Mouse (Mus musculus): ENCODE data around the gene Fkbp11. TPM values are rescaled to one million over a fixed set of nuclear protein-coding genes. Genes with fewer than 3 reads are reported as not detected.
A peak's percentile ranks its signal among the peaks of the same experiment; 100 is the strongest.

Gene Fkbp11
- total and polyA plus RNA-seq, 3 experiments: 118 to 160 TPM; not detected in 1

DNA sequence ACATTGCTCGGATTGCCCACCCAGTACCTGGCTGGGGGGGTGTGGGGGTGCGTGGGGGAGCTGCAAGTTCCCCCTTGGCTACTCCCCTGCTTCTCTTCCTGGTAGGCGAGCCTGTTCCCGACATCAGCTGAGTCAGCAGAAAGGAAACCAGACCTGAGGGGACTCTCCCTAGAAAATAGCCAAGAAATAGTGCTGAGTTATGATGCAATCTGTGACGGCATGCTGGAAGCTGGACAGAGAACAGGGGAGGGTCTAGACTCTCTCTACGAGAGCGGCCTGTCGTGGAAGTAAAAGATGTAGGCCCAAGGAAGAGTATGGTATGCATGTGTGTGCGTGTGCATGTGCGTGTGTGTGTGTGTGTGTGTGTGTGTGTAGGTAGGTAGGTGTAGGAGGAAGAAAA lies 44.8 kb downstream of the Fkbp11 start:
- Histone ChIP-seq H3K4me1 (ENCODE audit: control insufficient read depth in 1 of 2, insufficient read depth in 2 of 2, low read length in 2 of 2) (peaks cover 31 to 45% of the 10 kb centered on the region in 2 experiments), H3K79me2 (ENCODE audit: control insufficient read depth, insufficient read depth, low read length, poor library complexity) (no peaks in the 10 kb centered on the region), H3K4me3 (ENCODE audit: control insufficient read depth in 1 of 2, insufficient read depth in 1 of 2, low read depth in 2 of 2, low read length in 2 of 2) (peak overlapping the region in 1 of 2 experiments; percentile 6; a peak in 1 of 4 replicates), H3K27me3 (ENCODE audit: control insufficient read depth in 1 of 2, insufficient read depth in 2 of 2, low read length in 2 of 2) (no peaks in the 10 kb centered on the region), H3K27ac (ENCODE audit: control insufficient read depth, low read depth, low read length) (no peak overlapping the region; the same call in 1 of the 2 replicates), H3K9me3 (replicated peaks; ENCODE audit: insufficient read depth, low read length) (no peaks in the 10 kb centered on the region), H3K9ac (ENCODE audit: control insufficient read depth, low read depth, low read length, poor library complexity, severe bottlenecking) (no peak overlapping the region), H3K36me3 (ENCODE audit: control insufficient read depth in 1 of 2, insufficient read depth in 2 of 2, low read length in 2 of 2) (peaks cover 0 to 34% of the 10 kb centered on the region in 2 experiments; a peak in 2 of 4 replicates)
- no peak for DNase-seq (ENCODE audit: low read depth, low spot score)
- TF ChIP-seq ETS1 (IDR thresholded peaks at IDR 0.05; ENCODE audit: low read depth, low read length) (no peak), POLR2A (IDR thresholded peaks at IDR 0.05; ENCODE audit: control insufficient read depth in 1 of 2, insufficient read depth in 1 of 2, low read depth in 1 of 2, low read length in 2 of 2, poor library complexity in 1 of 2) (no peak), RAD21 (IDR thresholded peaks at IDR 0.05; ENCODE audit: low read depth, low read length) (no peak), MAFK (IDR thresholded peaks at IDR 0.05; ENCODE audit: borderline replicate concordance, low read depth, low read length) (peak; percentile 96)

DNA sequence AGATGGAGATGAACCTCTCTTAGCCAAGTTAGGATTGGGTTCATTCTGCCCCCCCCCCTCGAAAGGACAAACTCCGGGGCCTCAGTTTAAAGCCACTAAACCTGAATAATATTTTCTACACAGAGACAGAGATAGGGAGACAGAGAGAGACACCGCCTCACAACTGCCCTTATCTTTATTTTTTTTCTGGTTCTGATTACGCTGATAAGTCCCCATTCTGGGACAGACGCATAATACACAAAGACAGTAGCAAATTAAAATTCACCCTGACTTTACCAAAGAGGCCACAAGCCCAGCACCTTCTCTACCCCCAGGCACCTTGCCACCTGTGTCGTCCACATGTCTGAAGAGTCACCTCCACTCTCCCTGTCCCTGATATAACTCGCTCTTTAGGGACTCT lies 46.4 kb downstream of the Fkbp11 start:
- Histone ChIP-seq H3K4me1 (ENCODE audit: control insufficient read depth in 1 of 2, insufficient read depth in 2 of 2, low read length in 2 of 2) (peaks cover 33 to 52% of the 10 kb centered on the region in 2 experiments), H3K36me3 (ENCODE audit: control insufficient read depth in 1 of 2, insufficient read depth in 2 of 2, low read length in 2 of 2) (peaks cover 0 to 40% of the 10 kb centered on the region in 2 experiments; a peak in 2 of 4 replicates), H3K9ac (ENCODE audit: control insufficient read depth, low read depth, low read length, poor library complexity, severe bottlenecking) (no peak overlapping the region), H3K9me3 (replicated peaks; ENCODE audit: insufficient read depth, low read length) (no peaks in the 10 kb centered on the region), H3K27ac (ENCODE audit: control insufficient read depth, low read depth, low read length) (no peak overlapping the region), H3K27me3 (ENCODE audit: control insufficient read depth in 1 of 2, insufficient read depth in 2 of 2, low read length in 2 of 2) (no peaks in the 10 kb centered on the region), H3K79me2 (ENCODE audit: control insufficient read depth, insufficient read depth, low read length, poor library complexity) (no peaks in the 10 kb centered on the region), H3K4me3 (ENCODE audit: control insufficient read depth in 1 of 2, insufficient read depth in 1 of 2, low read depth in 2 of 2, low read length in 2 of 2) (no peak overlapping the region)
- no peak for DNase-seq (ENCODE audit: low read depth, low spot score)
- TF ChIP-seq MAFK (IDR thresholded peaks at IDR 0.05; ENCODE audit: borderline replicate concordance, low read depth, low read length) (no peak), SMC3 (IDR thresholded peaks at IDR 0.05; ENCODE audit: low read depth, low read length) (no peak), EP300 (IDR thresholded peaks at IDR 0.05; ENCODE audit: low read depth in 1 of 2, low read length in 2 of 2) (peak; percentile 16 to 43; a peak in 2 of 4 replicates), SIN3A (IDR thresholded peaks at IDR 0.05; ENCODE audit: low read length) (0 out of 2 replicates have a peak, but pooled peaks have one; percentile 25), ZNF384 (IDR thresholded peaks at IDR 0.05; ENCODE audit: low read depth, low read length) (peak; percentile 86), TAL1 (IDR thresholded peaks at IDR 0.05; ENCODE audit: low read length) (no peak), TCF12 (IDR thresholded peaks at IDR 0.05; ENCODE audit: low read depth, low read length) (peak; percentile 20; the same call in 1 of the 2 replicates), HCFC1 (IDR thresholded peaks at IDR 0.05; ENCODE audit: low read depth, low read length) (0 out of 2 replicates have a peak, but pooled peaks have one; percentile 20), GATA1 (IDR thresholded peaks at IDR 0.05; ENCODE audit: low read depth, low read length) (peak; percentile 82), MYB (IDR thresholded peaks at IDR 0.05; ENCODE audit: low read depth, low read length) (no peak)

DNA sequence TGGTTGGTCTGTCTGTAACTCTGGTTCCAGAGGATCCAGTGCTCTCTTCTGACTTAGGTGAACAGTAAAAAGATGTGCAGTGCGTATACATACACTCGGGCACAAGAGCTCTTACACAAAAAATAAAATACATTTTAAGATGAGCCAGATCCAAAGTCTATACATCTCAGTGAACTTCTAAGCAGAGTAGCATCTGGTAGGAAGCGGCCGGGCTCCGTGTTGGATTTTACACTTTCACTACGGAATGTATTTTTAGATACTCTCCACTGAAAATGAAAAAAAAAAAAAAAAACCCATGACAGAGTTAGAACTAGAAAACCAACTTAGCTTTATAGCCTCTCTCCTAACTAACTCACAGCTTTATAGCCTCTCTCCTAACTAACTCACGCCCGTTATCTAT lies 47.3 kb downstream of the Fkbp11 start:
- no peaks in the 10 kb centered on the region for H3K27me3 ChIP-seq (ENCODE audit: control insufficient read depth in 1 of 2, insufficient read depth in 2 of 2, low read length in 2 of 2)
- 0 out of 2 replicates have a peak, but pooled peaks have one; percentile 42 for TF ChIP-seq MEF2A (IDR thresholded peaks at IDR 0.05; ENCODE audit: extremely low read depth, insufficient replicate concordance, low read depth, low read length, poor library complexity, severe bottlenecking)
- TF ChIP-seq TCF12 (IDR thresholded peaks at IDR 0.05; ENCODE audit: low read depth, low read length): no peak
- TF ChIP-seq BHLHE40 (IDR thresholded peaks at IDR 0.05; ENCODE audit: borderline replicate concordance, low read depth, low read length): peak; percentile 39; the same call in 1 of the 2 replicates
- peak in 1 of 2 experiments; percentile 14; a peak in 1 of 4 replicates for TF ChIP-seq EP300 (IDR thresholded peaks at IDR 0.05; ENCODE audit: low read depth in 1 of 2, low read length in 2 of 2)
- peak; percentile 36; the same call in 1 of the 2 replicates for TF ChIP-seq ZNF384 (IDR thresholded peaks at IDR 0.05; ENCODE audit: low read depth, low read length)
- TF ChIP-seq SMC3 (IDR thresholded peaks at IDR 0.05; ENCODE audit: low read depth, low read length): no peak
- no peak for TF ChIP-seq ELF1 (IDR thresholded peaks at IDR 0.05; ENCODE audit: low read depth, low read length)
- H3K4me3 ChIP-seq (ENCODE audit: control insufficient read depth in 1 of 2, insufficient read depth in 1 of 2, low read depth in 2 of 2, low read length in 2 of 2): no peak overlapping the region
- H3K9ac ChIP-seq (ENCODE audit: control insufficient read depth, low read depth, low read length, poor library complexity, severe bottlenecking): no peak overlapping the region
- no peak for DNase-seq (ENCODE audit: low read depth, low spot score)
- H3K79me2 ChIP-seq (ENCODE audit: control insufficient read depth, insufficient read depth, low read length, poor library complexity): no peaks in the 10 kb centered on the region
- H3K9me3 ChIP-seq (replicated peaks; ENCODE audit: insufficient read depth, low read length): no peaks in the 10 kb centered on the region
- peaks cover 0 to 46% of the 10 kb centered on the region in 2 experiments; a peak in 2 of 4 replicates for H3K36me3 ChIP-seq (ENCODE audit: control insufficient read depth in 1 of 2, insufficient read depth in 2 of 2, low read length in 2 of 2)
- no peak overlapping the region for H3K27ac ChIP-seq (ENCODE audit: control insufficient read depth, low read depth, low read length)
- H3K4me1 ChIP-seq (ENCODE audit: control insufficient read depth in 1 of 2, insufficient read depth in 2 of 2, low read length in 2 of 2): peaks cover 35 to 59% of the 10 kb centered on the region in 2 experiments

Measured in MEL (cell line).